Mouse (Mus musculus) left cerebral cortex, adult 8-10 months (tissue): ENCODE results near the gene Ppp1r12a. TPM values are rescaled to one million over a fixed set of nuclear protein-coding genes. Genes with fewer than 3 reads are reported as not detected.

ENCODE experiments used
- DNase-seq, 2 experiments: peaks; one replicate each; pipeline ENCODE4 v3.0.0; 2022; ENCODE audit warnings: low spot score in 2 of 2
- total RNA-seq, 4 experiments: library from RNA; stranded (reverse); gene quantifications; 2 replicates each; pipeline ENCODE4 v1.2.4; 2022

The Ppp1r12a gene
- total RNA-seq, 4 experiments from 2014 or later: 126 to 141 (median 127) TPM

GRCm38 (mm10) chr10:108287438-108287801 is 125.4 kb downstream of the Ppp1r12a start:
- no peak for DNase-seq

DNA sequence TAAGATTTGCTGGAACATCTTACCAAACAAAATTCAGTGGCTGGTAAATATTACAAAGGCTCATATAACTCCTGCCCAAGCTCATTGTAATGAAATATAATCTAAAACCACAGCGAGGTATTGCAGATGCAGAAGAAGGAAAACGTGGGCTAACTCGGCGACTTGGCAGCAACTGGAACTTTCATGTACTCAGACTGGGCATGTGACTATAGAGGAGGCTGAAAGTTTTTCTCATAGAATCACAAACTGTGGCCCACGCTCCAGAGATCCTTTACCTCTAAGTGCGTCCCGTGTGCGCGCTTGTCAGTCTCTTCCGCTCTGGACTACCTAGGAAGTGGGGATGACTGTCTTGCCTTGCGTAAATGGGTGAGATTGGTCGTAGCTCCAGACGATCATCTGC is 128.1 kb downstream of the Ppp1r12a start:
- DNase-seq: peak in 1 of 2 experiments; percentile 35

- DNase-seq: no peak
Measured at GRCm38 (mm10) chr10:108291688-108292471, 129.9 kb downstream of the Ppp1r12a start.

- no peak for DNase-seq
Measured at GRCm38 (mm10) chr10:108292651-108293050, 130.7 kb downstream of the Ppp1r12a start.

GRCm38 (mm10) chr10:108293620-108294195 is 131.7 kb downstream of the Ppp1r12a start:
- DNase-seq: no peak

DNA sequence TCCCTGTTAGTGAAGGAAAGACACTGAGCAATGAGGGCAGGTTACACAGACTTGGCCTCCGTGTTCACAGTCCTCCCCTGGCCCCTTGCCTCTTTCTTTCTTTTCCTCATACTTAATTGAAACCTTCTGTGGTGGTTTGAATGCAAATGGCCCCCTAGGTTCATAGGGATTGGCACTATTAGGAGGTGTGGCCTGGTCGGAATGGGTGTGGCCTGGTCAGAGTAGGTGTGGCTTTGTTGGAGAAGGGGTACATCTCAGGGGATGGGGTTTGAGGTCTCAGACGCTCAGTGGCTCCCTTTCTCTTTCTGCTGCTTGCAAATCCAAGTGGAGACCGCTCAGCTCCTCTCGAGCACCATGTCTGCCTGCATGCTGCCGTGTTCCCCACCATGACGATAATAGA is 132.8 kb downstream of the Ppp1r12a start:
- DNase-seq: no peak

DNA sequence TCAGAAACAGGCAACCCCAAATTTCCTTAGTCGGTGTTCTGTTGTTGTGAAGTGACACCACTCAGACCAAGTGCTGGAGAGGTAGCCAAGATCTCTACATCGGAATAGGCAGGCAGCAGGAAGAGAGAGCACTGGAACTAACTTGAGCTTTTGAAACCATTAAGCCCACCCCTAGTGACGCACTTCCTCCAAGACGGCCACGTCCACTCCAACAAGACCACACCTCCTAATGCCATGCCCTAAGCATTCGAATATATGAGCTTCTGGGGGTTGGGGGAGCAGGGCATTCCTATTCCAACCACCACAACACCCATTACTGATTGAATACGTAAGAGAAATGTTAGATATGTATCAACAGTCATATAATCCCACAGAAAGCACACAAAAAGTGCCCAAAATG is 134.5 kb downstream of the Ppp1r12a start:
- no peak for DNase-seq

GRCm38 (mm10) chr10:108298261-108298660 is 136.3 kb downstream of the Ppp1r12a start:
- no peak for DNase-seq

DNA sequence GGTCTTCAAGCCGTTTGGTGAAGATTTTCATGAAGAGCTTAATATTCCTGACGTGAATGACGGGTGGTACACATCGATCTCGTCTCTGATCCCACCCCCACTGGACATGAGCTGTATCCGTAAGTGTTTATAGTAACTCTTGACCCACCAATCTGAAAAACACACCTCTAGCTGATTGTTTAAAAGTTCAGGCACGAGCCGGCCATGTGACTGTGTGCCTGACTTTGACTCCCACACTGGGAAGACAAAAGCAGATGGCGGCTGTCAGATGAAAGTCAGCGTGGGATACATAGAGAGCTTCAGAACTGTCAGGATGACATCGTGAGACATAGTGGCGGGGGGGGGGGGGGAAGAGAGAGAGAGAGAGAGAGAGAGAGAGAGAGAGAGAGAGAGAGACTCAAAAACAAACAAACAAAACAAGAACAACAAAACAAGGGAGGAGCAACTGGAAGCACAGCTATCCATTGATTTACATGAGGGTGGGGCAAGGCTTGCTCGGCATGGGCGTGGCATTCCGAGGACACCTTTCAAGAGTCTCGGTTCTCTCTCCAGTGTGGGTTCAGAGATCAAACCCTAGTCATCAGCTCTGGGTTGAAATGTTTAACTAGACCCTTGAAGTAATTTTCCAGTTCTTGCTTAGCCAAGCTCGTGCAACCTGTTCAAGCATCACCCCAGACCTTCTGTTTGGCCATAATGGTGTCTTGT is 137.0 kb downstream of the Ppp1r12a start:
- no peak for DNase-seq

DNA sequence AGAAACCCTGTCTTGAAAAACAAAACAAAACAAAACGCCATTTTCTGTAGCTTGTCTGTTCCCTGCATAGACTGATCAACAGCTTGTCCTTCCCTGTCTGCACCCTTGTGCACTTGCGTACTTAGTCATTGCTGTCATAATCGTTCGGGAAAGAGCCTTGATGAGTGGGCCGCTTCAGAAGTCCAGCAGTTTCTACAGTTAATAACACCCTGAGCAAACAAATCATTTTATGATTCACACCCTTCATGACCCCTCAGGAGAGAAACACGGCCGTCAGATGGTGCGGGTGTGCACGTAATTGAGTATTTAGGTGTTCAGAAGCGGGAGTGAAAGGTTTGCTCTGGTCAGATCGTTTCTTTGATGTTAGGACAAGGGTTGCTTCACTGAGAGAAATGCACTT is 137.8 kb downstream of the Ppp1r12a start:
- DNase-seq: no peak

DNA sequence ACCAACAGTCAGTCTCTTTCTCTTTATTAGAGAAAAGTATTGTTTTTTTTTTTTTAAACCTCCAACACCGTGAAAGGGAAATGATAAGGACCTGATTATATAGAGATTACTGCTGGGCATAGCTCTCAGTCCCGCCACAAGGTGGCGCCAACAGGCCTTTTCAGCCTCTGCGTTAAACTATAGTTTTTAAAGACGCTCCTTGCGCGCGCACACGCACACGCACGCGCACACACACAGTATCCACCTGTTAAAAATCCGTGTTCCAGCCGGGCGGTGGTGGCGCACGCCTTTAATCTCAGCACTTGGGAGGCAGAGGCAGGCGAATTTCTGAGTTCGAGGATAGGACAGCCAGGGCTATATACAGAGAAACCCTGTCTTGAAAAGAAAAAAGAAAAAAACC is 138.8 kb downstream of the Ppp1r12a start:
- DNase-seq: peak; percentile 42 to 69

DNA sequence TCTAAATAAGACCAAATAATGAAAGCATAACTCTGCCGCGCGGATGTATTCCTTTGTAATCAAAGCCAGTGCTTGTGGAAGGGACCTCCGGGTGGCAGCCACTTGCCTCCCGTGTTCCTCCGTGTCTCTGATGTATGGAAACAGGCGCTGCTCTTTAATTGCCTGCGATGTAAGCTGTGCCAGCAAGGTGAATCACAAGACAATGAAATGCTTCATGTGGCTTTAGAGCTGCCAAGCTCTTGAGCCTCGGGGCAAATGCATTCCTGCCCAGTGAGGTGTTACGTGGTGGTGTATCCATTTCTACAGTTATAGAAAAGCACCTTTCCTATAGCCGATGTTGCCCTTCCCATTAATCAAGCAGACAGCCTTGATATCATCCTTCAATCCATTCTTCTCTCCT is 145.8 kb downstream of the Ppp1r12a start:
- no peak for DNase-seq

DNA sequence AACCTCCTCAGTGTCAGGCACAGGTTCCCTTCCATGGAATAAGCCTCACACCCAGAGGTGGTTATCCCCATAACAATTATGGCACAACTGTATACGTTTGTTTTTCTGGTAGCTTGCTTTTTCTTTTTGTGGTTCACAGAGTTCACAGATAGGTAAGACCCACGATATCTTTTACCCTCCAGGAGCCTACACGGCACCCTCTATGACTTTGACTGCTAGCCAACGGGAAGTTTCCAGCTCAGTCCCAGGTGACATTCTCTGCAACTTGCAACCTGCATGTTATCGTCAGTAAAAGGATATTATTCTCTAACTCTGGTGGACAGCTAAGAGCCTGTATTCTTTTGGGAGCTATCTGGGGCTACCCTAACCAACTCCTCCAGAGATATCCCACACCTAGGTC is 148.2 kb downstream of the Ppp1r12a start:
- DNase-seq: no peak

GRCm38 (mm10) chr10:108311396-108311795 is 149.4 kb downstream of the Ppp1r12a start:
- no peak for DNase-seq

DNA sequence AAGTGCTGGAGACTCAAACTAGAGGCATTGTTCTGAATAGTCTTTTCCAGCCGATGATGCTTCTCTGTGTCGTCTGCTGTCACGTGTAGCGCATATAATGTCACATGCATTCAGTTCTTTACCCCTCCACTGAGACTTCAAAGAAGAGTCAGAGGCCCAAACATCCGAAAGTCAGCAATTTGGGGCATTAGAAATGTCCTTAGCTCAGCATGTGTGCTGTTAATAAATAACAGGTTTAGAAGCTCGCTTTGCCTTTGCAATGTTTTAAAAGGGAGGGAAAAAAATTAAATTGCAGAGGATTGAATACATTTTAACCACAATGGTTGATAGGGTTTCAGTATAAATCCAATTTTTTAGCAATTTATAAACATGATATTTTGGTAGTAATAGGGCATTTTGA is 151.9 kb downstream of the Ppp1r12a start:
- no peak for DNase-seq

DNA sequence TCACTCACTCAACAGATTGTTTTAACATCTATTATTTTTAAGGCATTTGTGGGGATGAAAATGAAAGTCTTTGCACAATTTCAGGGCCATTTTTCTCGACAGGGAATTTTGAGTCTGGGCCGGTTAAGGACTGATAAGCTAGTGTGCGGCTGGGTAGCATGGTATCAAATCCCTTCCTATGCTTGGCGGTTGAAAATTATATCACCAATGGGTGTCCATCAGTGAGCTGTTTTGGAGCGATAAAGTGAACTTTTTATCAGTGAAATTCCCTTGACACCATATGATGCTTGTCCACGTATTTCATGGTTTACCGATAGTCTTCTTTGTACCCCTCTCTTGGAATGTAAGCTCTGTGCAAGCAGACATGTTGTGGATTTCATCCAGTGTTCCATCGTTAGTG is 152.4 kb downstream of the Ppp1r12a start:
- no peak for DNase-seq

DNA sequence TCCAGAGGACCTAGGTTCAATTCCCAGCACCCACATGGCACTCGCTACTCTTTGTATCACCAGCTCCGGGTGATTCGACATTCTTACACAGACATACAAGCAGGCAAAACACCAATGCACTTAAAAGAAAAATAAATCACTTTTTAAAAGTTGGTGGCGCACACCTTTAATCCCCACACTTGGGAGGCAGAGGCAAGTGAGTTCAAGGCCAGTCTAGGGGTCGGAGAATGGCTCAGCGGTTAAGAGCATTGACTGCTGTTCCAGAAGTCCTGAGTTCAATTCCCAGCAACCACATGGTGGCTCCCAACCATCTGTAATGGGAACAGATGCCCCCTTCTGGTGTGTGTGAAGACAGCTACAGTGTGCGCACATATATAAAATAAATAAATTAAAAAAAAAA is 153.2 kb downstream of the Ppp1r12a start:
- DNase-seq: no peak

DNA sequence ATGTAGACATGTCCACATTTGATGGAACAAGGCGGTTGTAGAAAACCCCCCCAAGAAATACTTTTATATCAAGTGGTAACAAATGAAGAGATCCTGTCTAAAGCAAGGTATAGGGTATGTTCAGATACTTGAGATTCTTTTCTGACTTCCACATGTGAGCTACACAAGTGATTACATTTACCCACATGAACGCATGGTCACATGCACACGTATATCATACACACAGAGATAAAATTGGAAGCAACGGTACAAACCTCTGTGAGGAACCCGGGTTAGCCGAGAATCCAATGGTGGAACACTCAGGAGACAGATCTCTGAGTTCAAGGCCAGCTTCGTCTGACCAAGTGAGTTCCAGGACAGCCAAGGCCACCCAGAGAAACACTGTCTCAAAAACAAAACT is 166.4 kb downstream of the Ppp1r12a start:
- DNase-seq: no peak

GRCm38 (mm10) chr10:108328983-108329382 is 167.0 kb downstream of the Ppp1r12a start:
- no peak for DNase-seq

- DNase-seq: no peak
Measured at GRCm38 (mm10) chr10:108329771-108330170, 167.8 kb downstream of the Ppp1r12a start.

DNA sequence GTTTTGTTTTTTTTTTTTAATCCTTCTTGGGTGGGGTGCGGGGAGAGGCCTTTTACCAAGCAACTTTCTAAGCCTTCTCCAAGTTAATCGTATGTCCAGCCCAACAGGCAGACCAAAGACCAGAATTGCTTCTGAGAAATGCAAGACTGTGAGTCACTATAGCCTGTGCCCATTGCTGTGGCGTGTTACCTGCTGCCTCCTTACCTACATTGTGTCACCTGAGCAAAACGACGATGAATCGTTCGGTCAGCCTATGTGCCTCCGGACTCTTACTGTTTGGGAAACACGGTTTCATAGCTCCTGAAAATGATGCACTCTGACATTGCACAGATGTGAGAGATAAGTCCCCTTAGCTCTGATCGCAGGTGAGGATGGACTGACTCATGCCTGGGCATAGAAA is 169.0 kb downstream of the Ppp1r12a start:
- no peak for DNase-seq

DNA sequence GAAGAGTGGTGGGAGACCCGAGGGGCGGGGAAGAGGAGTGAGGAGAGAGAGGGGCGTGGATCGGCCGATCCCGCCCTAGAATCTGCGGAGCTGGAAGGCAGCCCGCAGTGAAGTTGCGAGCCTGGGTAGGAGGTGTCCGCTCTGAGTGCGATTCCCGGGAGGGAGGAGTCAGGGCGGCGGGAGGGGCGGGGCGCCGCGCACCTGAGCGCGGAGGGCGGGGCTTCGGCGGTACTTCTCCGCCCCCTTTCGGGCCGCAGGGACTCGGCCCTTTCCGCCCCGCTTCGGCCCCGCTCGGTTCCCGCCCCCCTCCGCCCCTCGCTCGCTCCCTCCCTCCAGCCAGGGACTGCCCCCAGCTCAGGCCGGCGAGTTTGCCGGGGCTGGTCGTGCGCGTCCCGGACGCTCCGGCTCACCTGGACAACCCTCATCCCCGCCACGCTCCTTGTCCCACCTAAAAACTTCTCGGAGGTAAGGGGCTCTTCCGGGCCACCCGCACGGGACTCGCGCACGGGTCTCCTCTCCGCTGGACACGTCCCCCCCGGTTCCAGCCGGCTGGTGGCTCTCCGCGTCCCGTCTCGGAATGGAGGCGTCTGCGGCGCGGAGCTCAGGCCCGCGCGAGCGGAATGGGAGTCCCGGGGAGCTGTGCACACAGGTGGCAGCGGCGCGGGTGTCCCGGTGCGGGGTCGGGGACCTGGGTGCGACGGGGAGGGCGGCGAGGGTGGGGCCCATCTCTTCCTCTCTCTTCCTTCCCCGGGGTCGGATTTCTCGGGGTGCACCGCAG is 170.0 kb downstream of the Ppp1r12a start, which contains the start of gene Pawr:
TSS of gene Pawr (plus strand) at position 338 of the 778 bp plus-strand sequence.
- DNase-seq: peak in 1 of 2 experiments; percentile 3
